Mouse (Mus musculus) liver, adult 2 months (tissue): ENCODE data around the gene Slc25a25.

Experiments used
- CTCF ChIP-seq: fragments of 200-500 bp; IDR thresholded peaks from 2 replicates; pipeline ENCODE4 v1.5.1; 2011; ENCODE audit warnings: low read depth, low read length, control low read depth
- POLR2A ChIP-seq: fragments of 200-500 bp; IDR thresholded peaks from 2 replicates; pipeline ENCODE4 v1.6.1; 2011; ENCODE audit warnings: low read length, control low read depth; ENCODE audit not compliant: insufficient read depth; ENCODE audit errors: extremely low read depth

DNA sequence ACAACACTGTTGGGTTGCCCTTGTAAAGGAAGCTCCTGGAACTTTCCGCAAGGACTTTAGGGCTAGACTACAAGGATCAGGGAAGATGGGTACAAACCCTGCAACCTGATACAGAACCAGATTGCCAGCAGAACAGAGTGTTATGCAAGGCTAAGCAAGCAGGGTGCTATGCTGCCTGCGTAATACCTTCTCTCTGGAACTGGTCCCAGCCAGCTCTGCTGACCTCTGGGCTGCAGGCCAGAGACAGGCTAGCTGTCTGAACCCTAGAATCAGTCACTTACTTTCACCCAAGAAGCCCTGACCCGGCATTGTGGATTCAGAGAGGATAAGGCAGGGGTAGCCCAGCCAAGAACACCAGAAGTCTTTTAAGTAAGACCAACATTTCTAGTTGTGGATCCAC, 31.9 kb downstream of the Slc25a25 start:
- no peak for TF ChIP-seq CTCF
- TF ChIP-seq POLR2A, result no peak
